Mouse (Mus musculus) heart, postnatal 0 days (tissue): ENCODE measurements around the gene Itga11.

Experiments
- CTCF ChIP-seq: IDR thresholded peaks from 2 replicates; pipeline ENCODE4 v1.5.1; 2016; ENCODE audit warnings: antibody characterized with exemption, control low read depth, low read depth
- EP300 ChIP-seq: IDR thresholded peaks from 2 replicates; pipeline ENCODE4 v1.6.1; 2016; ENCODE audit warnings: antibody characterized with exemption, low read depth

DNA sequence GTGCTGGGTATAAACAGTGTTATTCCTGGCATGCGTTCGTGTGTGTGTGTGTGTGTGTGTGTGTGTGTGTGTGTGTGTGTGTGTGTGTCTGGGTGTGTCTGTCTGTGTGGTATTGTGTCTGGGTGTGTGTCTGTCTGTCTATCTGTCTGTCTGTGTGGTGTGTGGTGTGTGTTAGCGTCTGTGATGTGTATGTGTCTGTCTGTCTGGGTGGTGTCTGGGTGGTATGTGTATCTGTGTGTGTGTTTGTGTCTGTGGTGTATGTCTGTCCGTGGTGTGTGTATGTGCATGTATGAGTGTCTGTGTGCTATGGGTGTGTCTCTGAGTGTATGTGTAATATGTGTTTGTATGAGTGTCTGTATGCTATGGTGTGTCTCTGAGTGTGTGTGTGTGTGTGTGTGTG lies 9.1 kb upstream of the Itga11 start:
- TF ChIP-seq CTCF = no peak
- TF ChIP-seq EP300 = no peak
